Mouse (Mus musculus): ENCODE data around the gene Sh2d6. TPM values are rescaled to one million over a fixed set of nuclear protein-coding genes. Genes with fewer than 3 reads are reported as not detected.
"Not testable (repeated sequence)": the region's sequence is repeated elsewhere in the genome, so short reads cannot be mapped to it uniquely, and the experiment has no call there.

Sh2d6 gene
- total RNA-seq, 2 experiments from 2014 or later, result 1.00 to 1.3 TPM

- DNase-seq, result no peak
Measured at GRCm38 (mm10) chr6:72498950-72499349, 22.6 kb downstream of the Sh2d6 start.

- no peak for DNase-seq
Measured at GRCm38 (mm10) chr6:72492892-72493291, 28.6 kb downstream of the Sh2d6 start.

GRCm38 (mm10) chr6:72491151-72491550 is 30.4 kb downstream of the Sh2d6 start:
- DNase-seq, result no peak

GRCm38 (mm10) chr6:72489534-72489933 is 32.0 kb downstream of the Sh2d6 start:
- DNase-seq, result no peak

GRCm38 (mm10) chr6:72488850-72489249 is 32.7 kb downstream of the Sh2d6 start:
- DNase-seq, result peak; percentile 22

- no peak for DNase-seq
Measured at GRCm38 (mm10) chr6:72487282-72487681, 34.2 kb downstream of the Sh2d6 start.

GRCm38 (mm10) chr6:72486307-72486706 is 35.2 kb downstream of the Sh2d6 start:
- DNase-seq, result no peak

GRCm38 (mm10) chr6:72484887-72485286 is 36.6 kb downstream of the Sh2d6 start:
- DNase-seq, result no peak

GRCm38 (mm10) chr6:72482156-72482555 is 39.4 kb downstream of the Sh2d6 start:
- DNase-seq, result no peak

GRCm38 (mm10) chr6:72480422-72480702 is 41.1 kb downstream of the Sh2d6 start:
- DNase-seq, result no peak

GRCm38 (mm10) chr6:72479645-72480421 is 41.7 kb downstream of the Sh2d6 start:
- DNase-seq, result no peak

GRCm38 (mm10) chr6:72478691-72479090 is 42.8 kb downstream of the Sh2d6 start:
- DNase-seq, result not testable (repeated sequence)

- DNase-seq, result peak; percentile 43
Measured at GRCm38 (mm10) chr6:72477621-72478020, 43.9 kb downstream of the Sh2d6 start.

- no peak for DNase-seq
Measured at GRCm38 (mm10) chr6:72476836-72477235, 44.7 kb downstream of the Sh2d6 start.

GRCm38 (mm10) chr6:72475221-72475985 is 46.1 kb downstream of the Sh2d6 start:
- no peak for DNase-seq

GRCm38 (mm10) chr6:72473264-72474041 is 48.1 kb downstream of the Sh2d6 start:
- peak; percentile 87 for DNase-seq

GRCm38 (mm10) chr6:72466171-72466570 is 55.3 kb downstream of the Sh2d6 start:
- DNase-seq, result no peak

- peak; percentile 34 for DNase-seq
Measured at GRCm38 (mm10) chr6:72465361-72466157, 55.9 kb downstream of the Sh2d6 start.

Measured in gastrocnemius, postnatal 25 days (tissue).